Mouse (Mus musculus) kidney, embryonic 15.5 days (tissue): Measurements from ENCODE around the gene Prss32. TPM values are rescaled to one million over a fixed set of nuclear protein-coding genes. Genes with fewer than 3 reads are reported as not detected.

Source experiments
- ATAC-seq: fragments of 200-750 bp; cut with Nextera tagmentation; replicated peaks from 2 replicates; pipeline ENCODE4 v1.8.0; 2017; ENCODE audit warnings: moderate TSS enrichment; ENCODE audit not compliant: low FRiP score
- H3K27ac ChIP-seq: fragments of 300-500 bp; sonication (generic); 2 replicates; pipeline ENCODE4 v1.5.1; 2015; ENCODE audit warnings: mild to moderate bottlenecking, inconsistent platforms
- H3K27me3 ChIP-seq: fragments of 300-500 bp; sonication (generic); 2 replicates; pipeline ENCODE4 v1.6.1; 2015; ENCODE audit warnings: inconsistent platforms
- H3K36me3 ChIP-seq: fragments of 300-500 bp; sonication (generic); 2 replicates; pipeline ENCODE4 v1.6.1; 2015; ENCODE audit warnings: inconsistent platforms
- H3K4me1 ChIP-seq: fragments of 300-500 bp; sonication (generic); 2 replicates; pipeline ENCODE4 v1.6.1; 2015; ENCODE audit warnings: inconsistent platforms
- H3K4me2 ChIP-seq: fragments of 300-500 bp; sonication (generic); 2 replicates; pipeline ENCODE4 v1.6.1; 2015; ENCODE audit warnings: moderate library complexity, mild to moderate bottlenecking, inconsistent platforms
- H3K4me3 ChIP-seq: fragments of 300-500 bp; sonication (generic); replicated peaks from 2 replicates; pipeline ENCODE4 v1.5.1; 2015; ENCODE audit warnings: mild to moderate bottlenecking, inconsistent platforms
- H3K9ac ChIP-seq: fragments of 300-500 bp; sonication (generic); 2 replicates; pipeline ENCODE4 v1.6.1; 2015; ENCODE audit warnings: mild to moderate bottlenecking, inconsistent platforms
- H3K9me3 ChIP-seq: fragments of 300-500 bp; sonication (generic); replicated peaks from 2 replicates; pipeline ENCODE4 v1.6.1; 2016; ENCODE audit warnings: inconsistent platforms
- WGBS: fragments of 180-500 bp; shearing (Covaris S2); methylation state at CpG from one replicate; pipeline ENCODE4 v1.1.7; 2015; ENCODE audit warnings: mixed read lengths; 5-methylcytosine and 5-hydroxymethylcytosine counted together
- polyA plus RNA-seq: library from polyadenylated mRNA; unstranded; fragments of >200 nt; fragmentation: Nextera tagmentation; extraction: Ambion mirVana; gene quantifications from 2 replicates; pipeline ENCODE4 v1.2.1, GENCODE M21; 2015

Gene Prss32
- polyA plus RNA-seq, 1 experiment from 2014 or later = not detected

DNA sequence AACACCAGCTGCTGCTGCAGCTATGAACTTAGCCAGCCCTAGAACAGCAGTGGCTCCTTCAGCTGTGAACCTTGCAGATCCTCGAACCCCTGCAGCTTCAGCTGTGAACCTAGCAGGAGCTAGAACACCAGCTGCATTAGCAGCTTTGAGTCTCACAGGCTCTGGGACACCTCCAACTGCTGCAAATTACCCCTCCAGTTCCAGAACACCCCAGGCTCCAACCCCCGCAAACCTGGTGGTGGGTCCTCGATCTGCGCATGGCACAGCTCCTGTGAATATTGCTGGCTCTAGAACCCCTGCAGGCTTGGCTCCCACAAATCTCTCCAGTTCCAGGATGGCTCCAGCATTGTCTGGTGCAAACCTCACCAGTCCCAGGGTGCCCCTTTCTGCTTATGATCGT lies 22.9 kb upstream of the Prss32 start:
- ATAC-seq = no peak

DNA sequence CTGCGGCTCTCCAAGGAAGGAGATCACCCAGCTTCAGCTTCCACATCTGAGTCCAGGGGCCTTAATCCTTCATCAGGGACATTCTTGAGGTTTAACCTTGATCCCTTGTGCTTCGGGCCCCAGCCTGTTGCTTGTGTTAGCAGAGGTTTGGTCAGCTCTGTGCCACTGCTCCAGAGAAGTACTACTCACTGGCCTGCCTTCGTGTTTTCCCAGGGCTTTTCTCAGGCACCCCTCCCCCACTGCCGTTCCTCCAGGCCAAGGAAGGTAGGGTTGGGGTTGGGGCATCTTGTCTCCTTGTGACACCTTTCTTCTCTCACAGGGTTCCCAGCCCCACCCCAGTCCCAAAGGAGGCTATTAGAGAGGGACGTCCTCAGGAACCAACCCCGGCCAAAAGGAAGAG lies 21.6 kb upstream of the Prss32 start:
- H3K9ac ChIP-seq = no peak overlapping the region
- H3K9me3 ChIP-seq = peaks cover 22% of the 10 kb centered on the region
- H3K4me2 ChIP-seq = no peak overlapping the region
- WGBS = 73% methylated on average over 6 of the region's 6 CpGs
- no peak overlapping the region for H3K4me3 ChIP-seq
- no peak overlapping the region for H3K27ac ChIP-seq
- peaks cover 100% of the 10 kb centered on the region for H3K36me3 ChIP-seq
- H3K27me3 ChIP-seq = no peaks in the 10 kb centered on the region
- ATAC-seq = 0 out of 2 replicates have a peak, but pooled peaks have one; percentile 24
- H3K4me1 ChIP-seq = peaks cover 6% of the 10 kb centered on the region

More for the DNA sequence above, 22.9 kb upstream of the Prss32 start:
- Histone ChIP-seq H3K4me3 (no peak overlapping the region), H3K4me1 (peaks cover 4% of the 10 kb centered on the region; the same call in 1 of the 2 replicates), H3K9me3 (peaks cover 22% of the 10 kb centered on the region), H3K27me3 (no peaks in the 10 kb centered on the region), H3K9ac (no peak overlapping the region), H3K36me3 (peaks cover 100% of the 10 kb centered on the region), H3K27ac (no peak overlapping the region), H3K4me2 (no peak overlapping the region)
- WGBS = 91% methylated on average over 5 of the region's 5 CpGs

DNA sequence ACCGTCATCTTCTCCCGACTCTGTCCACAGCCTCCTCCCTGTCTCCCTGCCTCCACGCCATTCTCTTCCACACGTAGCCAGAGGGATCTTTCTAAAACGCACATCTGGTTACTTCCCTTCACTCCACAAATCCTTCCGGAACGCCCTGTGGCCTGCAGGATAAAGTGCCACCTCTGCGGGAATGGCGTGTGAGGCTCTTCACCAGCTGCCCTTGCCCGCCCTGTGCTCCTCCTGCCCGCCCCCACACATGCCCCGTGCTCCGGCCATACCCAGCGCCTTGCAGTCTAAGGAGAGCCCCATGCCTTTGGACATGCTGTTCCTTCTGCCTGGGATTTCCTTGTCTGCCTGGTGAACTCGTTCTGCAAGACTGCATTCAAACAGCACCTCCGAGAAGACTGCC lies 20.6 kb upstream of the Prss32 start:
- Histone ChIP-seq H3K9ac (no peak overlapping the region), H3K4me1 (peaks cover 16% of the 10 kb centered on the region), H3K27me3 (no peaks in the 10 kb centered on the region), H3K9me3 (peaks cover 19% of the 10 kb centered on the region), H3K27ac (no peak overlapping the region), H3K36me3 (peaks cover 94% of the 10 kb centered on the region), H3K4me2 (no peak overlapping the region), H3K4me3 (no peak overlapping the region)
- 0 out of 2 replicates have a peak, but pooled peaks have one; percentile 33 for ATAC-seq
- WGBS = 76% methylated on average over 16 of the region's 16 CpGs

DNA sequence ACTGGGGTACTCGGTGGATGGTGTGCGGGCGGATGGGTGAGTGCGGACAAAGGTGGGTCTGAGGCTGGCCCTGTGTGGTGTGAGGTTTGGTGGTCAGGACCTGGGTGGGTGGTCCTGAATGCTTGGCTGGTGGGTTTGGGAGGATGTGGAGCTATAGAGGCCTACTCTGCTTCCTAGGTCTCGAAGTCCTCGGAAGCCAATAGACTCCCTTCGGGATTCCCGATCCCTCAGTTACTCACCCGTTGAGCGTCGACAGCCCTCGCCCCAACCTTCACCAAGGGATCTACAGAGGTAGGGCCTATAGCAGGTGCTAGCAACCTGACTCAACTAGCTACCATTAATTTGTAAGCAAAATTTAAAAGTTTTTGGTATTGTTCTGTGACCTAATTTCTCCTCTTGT lies 20.0 kb upstream of the Prss32 start:
- Histone ChIP-seq H3K9ac (no peak overlapping the region), H3K36me3 (peaks cover 88% of the 10 kb centered on the region), H3K27me3 (no peaks in the 10 kb centered on the region), H3K4me1 (peaks cover 19% of the 10 kb centered on the region), H3K4me3 (no peak overlapping the region), H3K27ac (no peak overlapping the region), H3K4me2 (no peak overlapping the region), H3K9me3 (peaks cover 13% of the 10 kb centered on the region)
- WGBS = 91% methylated on average over 12 of the region's 12 CpGs
- no peak for ATAC-seq

DNA sequence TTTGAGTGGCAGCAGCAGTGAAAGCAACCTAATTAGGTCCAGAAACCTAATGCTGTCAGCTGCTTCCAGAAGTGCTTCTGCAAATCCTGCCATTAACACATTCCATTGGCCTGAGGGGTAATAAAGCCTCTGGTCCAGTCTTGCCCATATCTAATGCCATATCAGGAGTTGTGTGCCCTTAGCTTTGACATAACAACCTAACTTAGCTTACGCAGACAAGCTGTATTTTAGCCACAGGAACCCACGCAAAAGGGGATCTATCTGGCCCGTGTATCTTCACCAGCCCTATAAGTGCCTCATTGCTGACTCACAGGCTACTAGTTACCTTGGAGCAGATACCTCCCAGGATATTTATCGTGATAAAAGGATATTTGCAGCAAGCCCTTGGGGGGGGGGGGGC lies 18.1 kb upstream of the Prss32 start:
- peaks cover 68% of the 10 kb centered on the region for H3K36me3 ChIP-seq
- ATAC-seq = no peak
- 87% methylated on average over 4 of the region's 4 CpGs for WGBS
- H3K27ac ChIP-seq = no peak overlapping the region
- no peak overlapping the region for H3K9ac ChIP-seq
- 0 out of 2 replicates have a peak, but pooled peaks cover 2% of the 10 kb centered on the region for H3K27me3 ChIP-seq
- H3K4me2 ChIP-seq = no peak overlapping the region
- peaks cover 19% of the 10 kb centered on the region for H3K4me1 ChIP-seq
- no peaks in the 10 kb centered on the region for H3K9me3 ChIP-seq
- no peak overlapping the region for H3K4me3 ChIP-seq

DNA sequence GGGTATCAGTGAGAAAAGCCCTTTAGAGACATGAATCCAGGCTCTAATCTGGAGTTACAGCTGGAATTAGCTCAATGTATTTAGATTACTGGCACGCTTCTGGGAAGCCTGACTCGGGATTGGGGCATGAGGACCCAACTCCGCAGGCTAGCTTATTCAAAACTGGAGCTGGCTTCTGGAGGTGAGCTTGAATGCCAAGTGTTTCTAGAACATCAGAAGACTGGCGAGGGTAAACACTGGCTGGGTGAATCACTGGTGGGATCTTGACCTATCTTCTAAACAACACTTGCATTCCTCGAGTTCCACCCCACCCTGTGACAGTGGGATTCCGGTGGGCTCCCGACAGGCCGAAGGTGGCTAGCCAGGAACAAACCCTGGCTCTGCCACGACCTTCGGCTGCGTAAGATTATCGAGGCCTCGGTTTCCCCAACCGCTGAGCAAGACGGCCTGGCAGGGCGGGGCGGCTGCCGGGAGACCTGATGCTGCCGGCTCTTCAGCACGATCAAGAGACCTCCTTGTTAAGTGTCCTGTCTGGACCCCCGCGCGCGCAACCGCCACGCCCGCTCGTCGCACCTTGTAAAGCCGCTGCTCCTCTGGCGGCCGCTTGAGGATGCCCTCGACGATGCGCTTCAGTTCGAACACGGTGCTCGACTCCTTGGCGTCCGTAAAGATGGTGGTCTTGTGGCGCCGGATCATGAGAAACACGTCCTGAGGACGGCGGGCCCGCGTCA lies 15.2 kb upstream of the Prss32 start:
- H3K27ac ChIP-seq = peak overlapping the region; percentile 97
- peaks cover 15% of the 10 kb centered on the region for H3K4me1 ChIP-seq
- H3K9me3 ChIP-seq = no peaks in the 10 kb centered on the region
- peaks cover 40% of the 10 kb centered on the region for H3K36me3 ChIP-seq
- peak; percentile 84 for ATAC-seq
- under 1% methylated on average over 47 of the region's 47 CpGs for WGBS
- H3K4me3 ChIP-seq = peak overlapping the region; percentile 69
- peak overlapping the region; percentile 77 for H3K9ac ChIP-seq
- peak overlapping the region; percentile 72 for H3K4me2 ChIP-seq
- H3K27me3 ChIP-seq = peaks cover 27% of the 10 kb centered on the region

DNA sequence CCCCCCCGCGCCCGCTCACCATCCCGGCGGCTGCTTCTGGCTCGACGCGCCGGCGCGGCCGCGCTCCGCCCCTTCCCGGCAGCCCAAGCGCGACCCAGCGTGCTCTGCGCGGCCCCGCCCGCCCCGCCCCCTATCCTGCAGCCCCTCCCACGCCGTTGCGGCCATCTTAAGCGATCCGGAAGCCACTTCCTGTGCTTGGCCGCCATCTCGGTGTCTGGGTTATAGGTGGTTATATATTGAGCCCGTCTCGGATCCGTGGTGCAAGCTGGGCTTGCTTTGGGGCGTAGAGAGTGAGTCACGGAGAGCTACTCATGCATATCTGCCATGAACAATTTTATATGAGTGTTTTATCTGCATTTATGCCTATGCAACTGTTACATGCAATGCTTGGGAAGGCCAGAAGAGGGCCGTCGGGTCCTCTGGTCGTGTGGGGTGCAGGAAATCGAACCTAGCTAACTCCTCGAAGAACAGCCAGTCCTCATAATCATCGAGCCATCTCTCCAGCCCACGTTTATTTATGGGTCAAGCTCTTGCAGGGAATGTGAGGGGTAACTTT lies 14.5 kb upstream of the Prss32 start, which contains the start of gene Elob:
TSS of gene Elob (minus strand) at position 73 of the 556 bp plus-strand sequence.
- Histone ChIP-seq H3K36me3 (peaks cover 33% of the 10 kb centered on the region), H3K9me3 (no peaks in the 10 kb centered on the region), H3K27ac (peak within 1 kb of the TSS; percentile 97), H3K4me2 (peak within 1 kb of the TSS; percentile 72), H3K27me3 (peaks cover 34% of the 10 kb centered on the region), H3K4me3 (peak within 1 kb of the TSS; percentile 69), H3K9ac (peak within 1 kb of the TSS; percentile 77), H3K4me1 (peaks cover 15% of the 10 kb centered on the region)
- peak; percentile 93 for ATAC-seq
- whole genome bisulfite sequencing = under 1% methylated on average over 33 of the region's 42 CpGs

DNA sequence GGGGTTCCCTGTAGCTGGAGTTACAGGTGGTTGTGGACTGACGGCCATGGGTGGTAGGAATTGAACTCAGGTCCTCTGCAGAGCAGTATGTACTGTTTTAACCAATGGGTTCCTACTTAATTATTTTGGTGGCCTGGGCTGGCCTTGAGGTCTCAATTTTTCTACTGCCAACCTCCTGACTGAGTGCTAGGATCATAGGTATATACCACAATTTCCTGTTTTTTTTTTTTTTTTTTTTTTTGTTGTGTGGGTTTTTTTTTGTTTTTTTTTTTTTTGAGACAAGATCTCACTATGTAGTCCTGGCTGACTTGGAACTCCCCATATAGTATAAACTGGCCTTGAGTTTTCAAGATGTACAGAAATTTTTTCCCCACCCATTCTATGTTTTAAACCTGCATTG lies 12.5 kb upstream of the Prss32 start:
- WGBS = 94% methylated on average over 1 of the region's 1 CpGs
- peaks cover 15% of the 10 kb centered on the region for H3K4me1 ChIP-seq
- H3K9ac ChIP-seq = no peak overlapping the region
- H3K4me3 ChIP-seq = no peak overlapping the region
- H3K4me2 ChIP-seq = no peak overlapping the region
- H3K36me3 ChIP-seq = peaks cover 12% of the 10 kb centered on the region
- no peak for ATAC-seq
- H3K9me3 ChIP-seq = no peaks in the 10 kb centered on the region
- H3K27ac ChIP-seq = no peak overlapping the region
- H3K27me3 ChIP-seq = peaks cover 37% of the 10 kb centered on the region

DNA sequence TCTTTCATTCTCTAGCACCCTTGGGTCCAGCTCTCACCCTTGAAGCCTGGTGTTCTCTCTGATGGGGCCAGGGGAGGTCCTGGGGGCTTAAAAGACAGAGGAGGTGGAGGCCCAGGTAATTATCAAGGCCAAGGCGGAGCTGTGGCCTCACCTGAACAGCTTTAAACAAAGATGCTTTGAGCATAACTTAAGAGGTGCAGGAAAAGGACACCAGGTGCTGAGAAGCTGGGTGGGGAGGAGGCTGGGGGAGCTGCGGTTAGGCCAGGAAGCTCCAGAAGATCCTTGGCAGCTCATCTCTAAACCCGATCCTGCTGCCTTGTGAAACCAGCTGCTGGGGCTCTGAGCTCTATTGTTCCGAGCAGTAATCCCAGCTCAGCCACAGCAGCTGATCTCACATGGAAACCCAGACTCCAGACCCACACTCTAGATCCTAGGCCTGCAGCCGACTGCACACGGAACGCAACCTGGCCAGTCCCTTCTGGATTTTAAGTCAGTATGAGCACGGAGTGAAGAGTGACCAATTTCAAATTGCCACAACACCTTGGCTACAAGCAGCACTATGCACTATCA lies 7.6 kb upstream of the Prss32 start, which contains the start of gene Prss33:
TSS of gene Prss33 (minus strand) at position 51 of the 570 bp plus-strand sequence.
- WGBS = 77% methylated on average over 8 of the region's 8 CpGs

DNA sequence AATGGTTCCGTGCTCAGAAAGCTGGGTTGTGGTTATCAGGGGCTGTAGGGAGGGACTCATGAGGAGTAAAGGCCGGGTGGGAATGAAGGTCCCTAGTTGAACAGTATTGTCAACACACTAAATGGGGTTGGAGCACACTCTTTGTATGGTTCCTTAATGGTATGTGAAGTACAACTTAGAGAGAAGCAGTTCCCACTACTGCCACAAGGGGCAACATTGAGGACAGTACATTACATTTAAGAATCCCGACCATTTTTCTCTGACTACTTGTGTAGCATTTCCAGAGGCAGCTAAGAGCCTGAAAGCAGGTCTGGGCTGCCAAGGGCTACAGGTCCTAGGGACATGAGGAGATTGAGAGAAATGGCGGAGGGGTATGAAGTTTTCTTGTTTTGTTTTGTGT lies 2.5 kb upstream of the Prss32 start:
- Histone ChIP-seq H3K4me1 (peaks cover 10% of the 10 kb centered on the region; the same call in 1 of the 2 replicates), H3K9ac (no peak overlapping the region), H3K27me3 (no peaks in the 10 kb centered on the region), H3K4me2 (no peak overlapping the region), H3K9me3 (no peaks in the 10 kb centered on the region), H3K27ac (no peak overlapping the region), H3K4me3 (no peak overlapping the region), H3K36me3 (no peaks in the 10 kb centered on the region)
- 33% methylated on average over 4 of the region's 4 CpGs for WGBS
- no peak for ATAC-seq

More for the DNA sequence above, 7.6 kb upstream of the Prss32 start, which contains the start of gene Prss33:
- H3K36me3 ChIP-seq = no peaks in the 10 kb centered on the region
- no peaks in the 10 kb centered on the region for H3K4me1 ChIP-seq
- H3K4me3 ChIP-seq = no peak within 1 kb of the TSS
- H3K9ac ChIP-seq = no peak within 1 kb of the TSS
- H3K9me3 ChIP-seq = no peaks in the 10 kb centered on the region
- no peak for ATAC-seq
- H3K27ac ChIP-seq = no peak within 1 kb of the TSS
- no peak within 1 kb of the TSS for H3K4me2 ChIP-seq
- peaks cover 30% of the 10 kb centered on the region for H3K27me3 ChIP-seq

DNA sequence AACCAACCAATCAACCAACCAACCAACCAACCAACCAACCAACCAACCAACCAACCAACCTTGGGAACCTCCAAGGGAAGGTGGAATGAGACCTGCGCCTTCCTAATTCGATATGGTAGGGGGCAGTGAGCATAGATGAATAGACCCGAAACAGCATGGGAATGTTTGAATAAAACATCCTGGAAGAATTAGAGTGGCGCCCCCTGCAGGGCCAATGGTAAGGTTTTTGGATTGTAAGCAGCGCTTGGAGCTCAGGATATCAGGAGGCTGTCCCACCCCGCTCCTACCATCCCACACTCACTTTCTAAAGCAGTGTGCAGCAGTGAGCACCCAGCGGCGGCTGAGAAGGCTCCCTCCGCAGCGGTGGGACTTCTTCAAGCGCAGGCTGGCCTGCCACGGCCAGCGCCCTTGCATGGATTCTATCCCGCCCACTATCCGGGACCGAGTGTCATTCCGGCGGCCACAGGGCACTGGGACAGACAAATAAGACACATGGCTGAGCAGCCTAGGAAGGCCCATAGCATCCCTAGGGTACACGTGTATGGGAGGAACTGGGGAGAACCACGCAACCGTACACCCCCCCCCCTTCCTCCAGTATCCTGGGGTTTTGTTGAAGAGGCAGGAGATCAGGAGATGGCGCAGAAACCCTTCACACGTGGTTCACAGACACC lies 379 bp upstream of the Prss32 start:
- H3K36me3 ChIP-seq = no peaks in the 10 kb centered on the region
- H3K27ac ChIP-seq = no peak overlapping the region
- H3K4me2 ChIP-seq = peak overlapping the region; percentile 53
- peaks cover 10% of the 10 kb centered on the region; the same call in 1 of the 2 replicates for H3K4me1 ChIP-seq
- peak overlapping the region; percentile 29 for H3K4me3 ChIP-seq
- H3K27me3 ChIP-seq = no peaks in the 10 kb centered on the region
- WGBS = 47% methylated on average over 23 of the region's 23 CpGs
- no peak overlapping the region for H3K9ac ChIP-seq
- ATAC-seq = peak; percentile 58
- no peaks in the 10 kb centered on the region for H3K9me3 ChIP-seq

DNA sequence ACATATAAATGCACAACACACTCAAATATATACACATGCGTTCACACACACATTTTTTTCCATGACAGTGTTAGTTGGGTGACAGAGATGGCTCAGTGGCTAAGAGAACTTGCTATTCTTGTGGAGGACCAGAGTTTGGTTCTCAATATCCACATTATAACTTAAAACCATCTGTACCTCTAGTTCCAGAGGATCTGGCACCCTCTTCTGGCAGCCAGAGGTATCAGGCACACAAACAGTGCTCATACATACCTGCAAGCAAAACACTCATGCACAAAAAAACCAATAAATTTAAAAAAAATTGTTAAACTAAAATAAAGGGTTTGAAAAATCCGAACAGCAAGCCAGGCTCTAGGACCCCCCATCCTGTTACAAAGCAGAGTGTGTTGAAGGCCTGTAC lies 6.4 kb downstream of the Prss32 start:
- Histone ChIP-seq H3K27me3 (no peaks in the 10 kb centered on the region), H3K9me3 (no peaks in the 10 kb centered on the region), H3K4me1 (no peaks in the 10 kb centered on the region), H3K27ac (no peak overlapping the region), H3K4me3 (no peak overlapping the region), H3K9ac (no peak overlapping the region), H3K36me3 (no peaks in the 10 kb centered on the region), H3K4me2 (no peak overlapping the region)
- no peak for ATAC-seq
- WGBS = 72% methylated on average over 2 of the region's 2 CpGs
